Mouse (Mus musculus): ENCODE results near the gene 9130023H24Rik. TPM values are rescaled to one million over a fixed set of nuclear protein-coding genes. Genes with fewer than 3 reads are reported as not detected.

Gene 9130023H24Rik
- polyA plus RNA-seq, 1 experiment, result 0.71 TPM

DNA sequence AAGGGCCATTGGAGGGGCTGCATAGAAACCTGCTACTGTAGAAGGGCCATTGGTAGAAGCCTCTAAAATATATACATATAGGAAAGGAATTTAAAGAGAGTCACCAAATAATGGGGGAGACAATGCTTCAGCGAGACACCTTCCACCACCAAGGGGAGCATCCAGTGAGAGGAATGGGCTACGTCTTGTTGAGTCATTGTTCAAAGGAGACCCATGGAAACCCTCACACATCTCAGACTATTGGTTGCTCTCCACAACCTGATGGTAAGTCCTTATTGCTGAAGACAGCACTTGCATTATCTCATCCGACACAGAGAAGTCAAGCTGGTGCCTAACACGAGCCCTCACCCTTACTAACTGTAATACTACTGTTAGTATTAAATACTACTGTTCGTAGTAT, 17.9 kb upstream of the 9130023H24Rik start:
- peaks cover 3% of the 10 kb centered on the region for H3K27me3 ChIP-seq (ENCODE audit: control insufficient read depth, insufficient read depth, low read length)
- TF ChIP-seq CTCF (IDR thresholded peaks at IDR 0.05; ENCODE audit: extremely low read depth, insufficient read length, insufficient replicate concordance, low read depth, low read length) (no peak), POLR2A (IDR thresholded peaks at IDR 0.05; ENCODE audit: low read depth, low read length) (no peak)
- peaks cover 3% of the 10 kb centered on the region; the same call in 1 of the 2 replicates for H3K36me3 ChIP-seq (ENCODE audit: control insufficient read depth, insufficient read depth, low read length)
- H3K4me3 ChIP-seq (ENCODE audit: low read depth, low read length), result no peak overlapping the region
- H3K27ac ChIP-seq (ENCODE audit: insufficient read depth, low read depth, low read length), result no peak overlapping the region
- H3K4me1 ChIP-seq (ENCODE audit: control insufficient read depth, insufficient read depth, insufficient read length, low read length), result peaks cover 6% of the 10 kb centered on the region; the same call in 1 of the 2 replicates
- WGBS, result 78% methylated on average over 5 of the region's 5 CpGs

- H3K36me3 ChIP-seq (ENCODE audit: control insufficient read depth, insufficient read depth, low read length), result peaks cover 3% of the 10 kb centered on the region; the same call in 1 of the 2 replicates
- TF ChIP-seq POLR2A (IDR thresholded peaks at IDR 0.05; ENCODE audit: low read depth, low read length) (no peak), CTCF (IDR thresholded peaks at IDR 0.05; ENCODE audit: extremely low read depth, insufficient read length, insufficient replicate concordance, low read depth, low read length) (no peak)
- 50% methylated on average over 2 of the region's 2 CpGs for WGBS
- peaks cover 6% of the 10 kb centered on the region; the same call in 1 of the 2 replicates for H3K4me1 ChIP-seq (ENCODE audit: control insufficient read depth, insufficient read depth, insufficient read length, low read length)
- H3K27me3 ChIP-seq (ENCODE audit: control insufficient read depth, insufficient read depth, low read length), result no peaks in the 10 kb centered on the region
- H3K27ac ChIP-seq (ENCODE audit: insufficient read depth, low read depth, low read length), result no peak overlapping the region
- H3K4me3 ChIP-seq (ENCODE audit: low read depth, low read length), result no peak overlapping the region
These were observed 17.1 kb upstream of the 9130023H24Rik start for GRCm38 (mm10) chr7:128254978-128255377.

- peaks cover 3% of the 10 kb centered on the region; the same call in 1 of the 2 replicates for H3K36me3 ChIP-seq (ENCODE audit: control insufficient read depth, insufficient read depth, low read length)
- H3K27me3 ChIP-seq (ENCODE audit: control insufficient read depth, insufficient read depth, low read length), result no peaks in the 10 kb centered on the region
- peaks cover 6% of the 10 kb centered on the region for H3K4me1 ChIP-seq (ENCODE audit: control insufficient read depth, insufficient read depth, insufficient read length, low read length)
- 10% methylated on average over 24 of the region's 24 CpGs for WGBS
- no peak overlapping the region for H3K27ac ChIP-seq (ENCODE audit: insufficient read depth, low read depth, low read length)
- H3K4me3 ChIP-seq (ENCODE audit: low read depth, low read length), result peak overlapping the region; percentile 7; the same call in 1 of the 2 replicates
- TF ChIP-seq CTCF (IDR thresholded peaks at IDR 0.05; ENCODE audit: extremely low read depth, insufficient read length, insufficient replicate concordance, low read depth, low read length), result no peak
- no peak for TF ChIP-seq POLR2A (IDR thresholded peaks at IDR 0.05; ENCODE audit: low read depth, low read length)
These were observed 14.8 kb upstream of the 9130023H24Rik start for GRCm38 (mm10) chr7:128252609-128253008.

DNA sequence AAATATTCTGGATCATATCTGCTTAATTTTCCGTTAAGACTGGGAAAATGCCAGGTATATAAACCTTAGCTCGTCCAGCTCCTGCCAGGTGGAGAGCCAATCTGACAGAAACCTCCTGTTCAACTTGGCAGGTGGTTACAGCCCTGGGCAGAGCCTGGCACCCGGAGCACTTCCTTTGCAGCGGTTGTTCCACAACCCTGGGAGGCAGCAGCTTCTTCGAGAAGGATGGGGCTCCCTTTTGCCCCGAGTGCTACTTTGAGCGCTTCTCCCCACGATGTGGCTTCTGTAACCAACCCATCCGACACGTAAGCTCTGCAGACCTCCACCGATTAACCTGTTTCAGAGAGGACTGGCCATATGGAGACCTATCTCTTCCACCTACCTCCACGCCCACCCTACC, 14.1 kb upstream of the 9130023H24Rik start:
- Histone ChIP-seq H3K36me3 (ENCODE audit: control insufficient read depth, insufficient read depth, low read length) (peaks cover 3% of the 10 kb centered on the region; the same call in 1 of the 2 replicates), H3K27me3 (ENCODE audit: control insufficient read depth, insufficient read depth, low read length) (no peaks in the 10 kb centered on the region), H3K4me3 (ENCODE audit: low read depth, low read length) (no peak overlapping the region), H3K27ac (ENCODE audit: insufficient read depth, low read depth, low read length) (no peak overlapping the region), H3K4me1 (ENCODE audit: control insufficient read depth, insufficient read depth, insufficient read length, low read length) (peaks cover 5% of the 10 kb centered on the region)
- 26% methylated on average over 12 of the region's 12 CpGs for WGBS
- TF ChIP-seq CTCF (IDR thresholded peaks at IDR 0.05; ENCODE audit: extremely low read depth, insufficient read length, insufficient replicate concordance, low read depth, low read length) (no peak), POLR2A (IDR thresholded peaks at IDR 0.05; ENCODE audit: low read depth, low read length) (no peak)

DNA sequence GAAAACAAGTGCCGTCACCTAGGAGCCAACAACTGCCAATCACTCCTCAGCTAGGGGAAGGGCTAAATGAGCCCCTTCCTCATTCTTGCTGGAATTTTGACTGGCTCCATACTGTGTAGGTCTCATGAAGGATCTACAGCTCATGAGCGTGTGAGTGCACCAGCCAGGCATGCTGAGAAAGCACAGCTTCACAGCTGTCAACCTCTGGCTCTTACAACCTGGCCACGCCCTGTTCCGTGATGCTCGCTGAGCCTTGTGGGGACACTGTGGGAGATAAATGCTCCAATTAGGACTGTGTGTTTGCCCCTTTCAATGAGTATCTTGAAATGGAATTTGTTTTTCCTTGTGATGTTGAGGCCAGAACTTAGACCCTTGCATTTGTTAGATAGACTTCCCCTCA, 12.2 kb upstream of the 9130023H24Rik start:
- no peak overlapping the region for H3K4me3 ChIP-seq (ENCODE audit: low read depth, low read length)
- peaks cover 3% of the 10 kb centered on the region for H3K4me1 ChIP-seq (ENCODE audit: control insufficient read depth, insufficient read depth, insufficient read length, low read length)
- no peak for TF ChIP-seq POLR2A (IDR thresholded peaks at IDR 0.05; ENCODE audit: low read depth, low read length)
- 54% methylated on average over 5 of the region's 5 CpGs for WGBS
- H3K36me3 ChIP-seq (ENCODE audit: control insufficient read depth, insufficient read depth, low read length), result peaks cover 6% of the 10 kb centered on the region; the same call in 1 of the 2 replicates
- H3K27ac ChIP-seq (ENCODE audit: insufficient read depth, low read depth, low read length), result no peak overlapping the region
- H3K27me3 ChIP-seq (ENCODE audit: control insufficient read depth, insufficient read depth, low read length), result no peaks in the 10 kb centered on the region

DNA sequence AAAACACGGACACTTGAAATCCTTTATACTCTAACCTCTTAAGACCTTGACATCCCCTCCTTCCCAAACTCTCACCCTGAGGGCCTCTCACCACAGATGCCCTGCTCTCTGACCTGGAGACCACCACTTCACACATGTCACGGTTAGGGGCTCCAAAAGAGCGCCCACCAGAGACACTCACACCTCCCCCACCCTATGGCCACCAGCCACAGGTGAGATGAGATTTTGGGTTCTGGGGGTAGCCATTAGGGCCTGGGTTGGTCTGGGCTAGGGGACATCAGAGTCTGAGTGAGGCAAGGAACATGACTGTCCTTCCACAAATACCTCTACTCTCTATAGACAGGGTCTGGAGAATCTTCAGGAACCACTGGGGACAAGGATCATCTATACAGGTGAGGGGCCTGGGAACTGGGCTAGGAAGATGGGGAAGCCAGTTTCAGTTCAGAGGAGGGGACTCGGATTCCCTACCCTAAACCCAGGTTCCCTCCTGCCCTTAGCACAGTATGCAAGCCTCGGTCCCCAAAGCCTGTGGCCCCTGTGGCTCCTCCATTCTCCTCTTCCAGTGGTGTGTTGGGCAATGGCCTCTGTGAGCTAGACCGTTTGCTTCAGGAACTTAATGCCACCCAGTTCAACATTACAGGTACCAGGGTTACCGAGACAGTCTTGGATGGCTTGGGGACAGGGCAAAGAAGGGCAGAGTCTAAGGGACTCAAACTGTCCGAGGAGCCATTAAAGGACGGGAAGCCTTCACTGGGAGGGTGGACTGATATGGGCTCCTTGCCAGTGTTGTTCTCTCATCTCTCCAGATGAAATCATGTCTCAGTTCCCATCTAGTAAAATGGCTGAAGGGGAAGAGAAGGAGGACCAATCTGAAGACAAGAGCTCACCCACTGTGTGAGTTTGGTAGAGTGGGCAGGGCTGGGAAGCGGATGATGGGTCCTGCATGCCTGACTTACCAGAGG, 10.5 kb upstream of the 9130023H24Rik start:
- WGBS, result 76% methylated on average over 10 of the region's 10 CpGs
- TF ChIP-seq POLR2A (IDR thresholded peaks at IDR 0.05; ENCODE audit: low read depth, low read length) (no peak), CTCF (IDR thresholded peaks at IDR 0.05; ENCODE audit: extremely low read depth, insufficient read length, insufficient replicate concordance, low read depth, low read length) (no peak)
- Histone ChIP-seq H3K4me1 (ENCODE audit: control insufficient read depth, insufficient read depth, insufficient read length, low read length) (peaks cover 3% of the 10 kb centered on the region), H3K4me3 (ENCODE audit: low read depth, low read length) (peak overlapping the region; percentile 49), H3K27ac (ENCODE audit: insufficient read depth, low read depth, low read length) (peak overlapping the region; percentile 17; the same call in 1 of the 2 replicates), H3K36me3 (ENCODE audit: control insufficient read depth, insufficient read depth, low read length) (peaks cover 16% of the 10 kb centered on the region), H3K27me3 (ENCODE audit: control insufficient read depth, insufficient read depth, low read length) (no peaks in the 10 kb centered on the region)

DNA sequence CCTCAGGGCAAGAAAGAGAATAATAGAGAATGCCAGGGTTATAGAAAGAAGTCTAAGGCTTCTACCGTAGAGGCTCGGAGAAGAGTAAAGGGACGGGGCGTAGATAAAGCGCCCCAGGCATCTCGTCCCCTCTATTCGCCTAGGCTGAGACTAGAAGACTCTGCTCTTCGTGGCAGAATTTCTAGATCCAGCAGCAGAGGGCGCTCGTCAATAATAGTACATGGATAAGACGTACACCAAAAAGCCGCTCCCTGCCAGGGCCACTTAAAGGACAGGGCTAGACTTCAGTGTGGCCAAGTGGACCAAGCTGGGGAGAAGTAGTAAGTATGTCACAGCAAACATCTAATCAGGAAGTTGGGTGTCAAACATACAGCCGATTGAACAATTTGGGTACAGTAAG, 9.6 kb upstream of the 9130023H24Rik start:
- H3K27ac ChIP-seq (ENCODE audit: insufficient read depth, low read depth, low read length), result peak overlapping the region; percentile 94
- TF ChIP-seq POLR2A (IDR thresholded peaks at IDR 0.05; ENCODE audit: low read depth, low read length), result no peak
- peak; percentile 77; the same call in 1 of the 2 replicates for TF ChIP-seq CTCF (IDR thresholded peaks at IDR 0.05; ENCODE audit: extremely low read depth, insufficient read length, insufficient replicate concordance, low read depth, low read length)
- WGBS, result 2% methylated on average over 13 of the region's 13 CpGs
- H3K27me3 ChIP-seq (ENCODE audit: control insufficient read depth, insufficient read depth, low read length), result no peaks in the 10 kb centered on the region
- no peaks in the 10 kb centered on the region; the same call in 1 of the 2 replicates for H3K4me1 ChIP-seq (ENCODE audit: control insufficient read depth, insufficient read depth, insufficient read length, low read length)
- H3K36me3 ChIP-seq (ENCODE audit: control insufficient read depth, insufficient read depth, low read length), result peaks cover 22% of the 10 kb centered on the region
- peak overlapping the region; percentile 70; the same call in 1 of the 2 replicates for H3K4me3 ChIP-seq (ENCODE audit: low read depth, low read length)
